Mouse (Mus musculus) midbrain, embryonic 10.5 days (tissue): ENCODE results near the gene Fat2. TPM values are rescaled to one million over a fixed set of nuclear protein-coding genes. Genes with fewer than 3 reads are reported as not detected.

ENCODE experiments used
- DNase-seq: peaks from one replicate; pipeline ENCODE4 v3.0.0-alpha.2; 2017; ENCODE audit warnings: low spot score
- H3K27ac ChIP-seq: fragments of 300-500 bp; sonication (generic); replicated peaks from 2 replicates; pipeline ENCODE4 v1.5.1; 2016; ENCODE audit warnings: mild to moderate bottlenecking
- H3K27me3 ChIP-seq: fragments of 300-500 bp; sonication (generic); 2 replicates; pipeline ENCODE4 v1.6.1; 2016; ENCODE audit warnings: low read depth, mild to moderate bottlenecking; ENCODE audit not compliant: poor library complexity, severe bottlenecking
- H3K36me3 ChIP-seq: fragments of 300-500 bp; sonication (generic); 2 replicates; pipeline ENCODE4 v1.6.1; 2016; ENCODE audit warnings: mild to moderate bottlenecking, moderate library complexity
- H3K4me1 ChIP-seq: fragments of 300-500 bp; sonication (generic); 2 replicates; pipeline ENCODE4 v1.6.1; 2016
- H3K4me3 ChIP-seq: fragments of 300-500 bp; sonication (generic); 2 replicates; pipeline ENCODE4 v1.5.1; 2016; ENCODE audit warnings: mild to moderate bottlenecking, moderate library complexity
- H3K9me3 ChIP-seq: fragments of 300-500 bp; sonication (generic); replicated peaks from 2 replicates; pipeline ENCODE4 v1.6.1; 2016; ENCODE audit warnings: mild to moderate bottlenecking
- WGBS: fragments of 180-500 bp; shearing (Covaris S2); methylation state at CpG from one replicate; pipeline ENCODE4 v1.1.7; 2016; 5-methylcytosine and 5-hydroxymethylcytosine counted together
- polyA plus RNA-seq: library from polyadenylated mRNA; unstranded; fragments of >200 nt; fragmentation: Nextera tagmentation; extraction: Ambion mirVana; gene quantifications from 2 replicates; pipeline ENCODE4 v1.2.1, GENCODE M21; 2016

Fat2 gene
- polyA plus RNA-seq, 1 experiment from 2014 or later: 0.04 TPM

DNA sequence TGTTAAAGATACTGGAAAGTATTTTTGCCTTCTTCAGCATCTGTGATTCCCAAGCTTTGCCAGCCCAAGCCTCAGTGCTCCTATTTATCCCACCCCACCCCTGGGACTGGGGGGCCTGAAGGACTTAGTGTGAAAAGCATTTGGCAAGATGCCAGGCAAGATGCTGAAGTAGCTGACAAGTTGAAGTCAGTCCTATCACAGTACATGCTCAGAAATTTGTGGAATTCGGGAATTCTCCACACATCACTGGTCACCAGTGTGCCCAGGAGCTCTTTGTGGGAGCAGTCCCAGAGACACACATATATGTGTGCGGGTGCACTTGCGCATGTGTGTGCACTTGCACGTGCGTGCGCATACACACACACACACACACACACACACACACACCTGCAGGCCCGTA, 10.2 kb downstream of the Fat2 start:
- Histone ChIP-seq H3K27ac (no peak overlapping the region), H3K27me3 (no peaks in the 10 kb centered on the region), H3K9me3 (no peaks in the 10 kb centered on the region), H3K4me1 (no peaks in the 10 kb centered on the region), H3K4me3 (no peak overlapping the region), H3K36me3 (no peaks in the 10 kb centered on the region)
- WGBS: 87% methylated on average over 7 of the region's 7 CpGs
- no peak for DNase-seq

DNA sequence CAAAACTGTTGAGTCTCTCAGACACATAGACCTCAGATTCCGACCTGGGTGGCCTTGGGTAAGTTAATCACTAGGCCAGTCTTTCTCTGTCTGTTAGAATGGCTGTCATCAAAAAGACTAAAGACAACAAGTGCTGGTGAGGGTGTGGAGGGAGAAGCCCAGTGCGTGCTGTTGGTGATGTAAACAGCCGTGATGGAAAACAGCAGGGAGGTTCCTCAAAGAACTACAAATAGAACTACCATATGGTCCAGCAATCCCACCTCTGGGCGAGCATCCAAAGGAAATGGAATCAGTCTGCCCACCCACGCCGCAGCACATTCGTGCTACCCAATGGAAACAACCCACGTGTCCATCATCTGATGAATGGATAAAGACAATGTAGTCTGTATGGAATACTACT, 12.5 kb downstream of the Fat2 start:
- H3K36me3 ChIP-seq: no peaks in the 10 kb centered on the region
- whole genome bisulfite sequencing: 82% methylated on average over 8 of the region's 8 CpGs
- DNase-seq: no peak
- no peak overlapping the region for H3K27ac ChIP-seq
- no peaks in the 10 kb centered on the region for H3K4me1 ChIP-seq
- H3K4me3 ChIP-seq: no peak overlapping the region
- H3K9me3 ChIP-seq: no peaks in the 10 kb centered on the region
- H3K27me3 ChIP-seq: no peaks in the 10 kb centered on the region

DNA sequence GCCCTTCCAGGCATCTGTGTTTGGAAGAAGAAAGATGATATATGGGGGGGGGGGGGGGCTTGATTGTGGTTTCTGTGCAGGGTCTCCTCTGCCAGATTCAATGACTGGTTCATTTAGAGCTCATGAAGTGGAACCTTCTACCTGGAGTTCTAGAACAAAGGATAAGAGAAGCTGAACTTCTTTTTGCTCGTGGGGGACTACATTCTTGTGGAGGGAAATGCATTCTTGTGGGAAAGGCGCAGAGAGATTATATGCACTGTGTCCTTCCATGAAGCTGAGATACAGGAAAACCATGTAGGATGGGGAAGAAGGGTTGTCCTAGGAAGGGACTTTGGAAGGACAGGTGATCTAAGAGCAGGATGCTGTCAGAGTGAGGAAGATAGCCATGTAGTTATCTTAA, 15.4 kb downstream of the Fat2 start:
- no peaks in the 10 kb centered on the region for H3K27me3 ChIP-seq
- no peaks in the 10 kb centered on the region for H3K4me1 ChIP-seq
- no peaks in the 10 kb centered on the region for H3K36me3 ChIP-seq
- no peak for DNase-seq
- no peak overlapping the region for H3K4me3 ChIP-seq
- WGBS: 74% methylated on average over 2 of the region's 2 CpGs
- H3K9me3 ChIP-seq: no peaks in the 10 kb centered on the region
- no peak overlapping the region for H3K27ac ChIP-seq

DNA sequence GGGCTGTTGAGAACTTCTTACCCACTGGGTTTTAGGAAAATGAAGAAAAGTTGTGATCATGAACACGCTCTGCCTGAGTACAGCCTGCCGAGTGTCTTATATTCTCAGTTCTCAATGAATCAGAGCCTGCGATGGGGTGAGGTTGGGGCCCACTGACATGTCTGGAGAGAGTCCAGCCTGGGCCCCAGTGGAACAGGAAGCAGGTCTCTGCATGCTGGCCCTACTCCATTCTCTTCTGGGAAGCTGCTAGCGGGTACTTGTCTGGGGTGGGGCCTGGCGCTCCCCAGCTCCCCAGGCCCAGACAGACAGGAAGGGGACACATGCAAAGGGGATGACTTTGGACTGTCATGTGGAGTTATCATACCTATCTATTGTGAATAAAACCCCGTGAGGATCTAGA, 20.4 kb downstream of the Fat2 start:
- no peak for DNase-seq
- 0 out of 2 replicates have a peak, but pooled peaks cover 6% of the 10 kb centered on the region for H3K4me1 ChIP-seq
- H3K27me3 ChIP-seq: peaks cover 19% of the 10 kb centered on the region
- H3K36me3 ChIP-seq: no peaks in the 10 kb centered on the region
- 91% methylated on average over 6 of the region's 6 CpGs for WGBS
- H3K9me3 ChIP-seq: no peaks in the 10 kb centered on the region
- no peak overlapping the region for H3K27ac ChIP-seq
- no peak overlapping the region for H3K4me3 ChIP-seq

DNA sequence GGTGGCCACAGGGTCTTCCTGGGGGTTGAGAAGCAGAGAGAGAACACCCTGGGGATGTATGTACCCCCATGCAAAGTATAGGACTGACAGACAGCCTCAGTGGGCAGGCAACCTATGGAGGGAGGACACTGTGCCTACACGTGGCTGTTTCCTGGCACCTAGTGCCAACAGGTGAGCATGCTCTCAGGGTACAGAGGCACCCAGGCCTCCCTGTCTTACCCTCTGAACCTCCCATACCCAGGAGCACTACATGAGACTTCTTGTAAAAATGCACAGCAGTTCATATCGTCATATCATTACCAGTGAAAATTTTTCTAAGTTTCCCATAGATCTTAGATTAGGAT, 21.7 kb downstream of the Fat2 start:
- Histone ChIP-seq H3K36me3 (no peaks in the 10 kb centered on the region), H3K4me1 (0 out of 2 replicates have a peak, but pooled peaks cover 6% of the 10 kb centered on the region)
- 62% methylated on average over 2 of the region's 2 CpGs for WGBS

DNA sequence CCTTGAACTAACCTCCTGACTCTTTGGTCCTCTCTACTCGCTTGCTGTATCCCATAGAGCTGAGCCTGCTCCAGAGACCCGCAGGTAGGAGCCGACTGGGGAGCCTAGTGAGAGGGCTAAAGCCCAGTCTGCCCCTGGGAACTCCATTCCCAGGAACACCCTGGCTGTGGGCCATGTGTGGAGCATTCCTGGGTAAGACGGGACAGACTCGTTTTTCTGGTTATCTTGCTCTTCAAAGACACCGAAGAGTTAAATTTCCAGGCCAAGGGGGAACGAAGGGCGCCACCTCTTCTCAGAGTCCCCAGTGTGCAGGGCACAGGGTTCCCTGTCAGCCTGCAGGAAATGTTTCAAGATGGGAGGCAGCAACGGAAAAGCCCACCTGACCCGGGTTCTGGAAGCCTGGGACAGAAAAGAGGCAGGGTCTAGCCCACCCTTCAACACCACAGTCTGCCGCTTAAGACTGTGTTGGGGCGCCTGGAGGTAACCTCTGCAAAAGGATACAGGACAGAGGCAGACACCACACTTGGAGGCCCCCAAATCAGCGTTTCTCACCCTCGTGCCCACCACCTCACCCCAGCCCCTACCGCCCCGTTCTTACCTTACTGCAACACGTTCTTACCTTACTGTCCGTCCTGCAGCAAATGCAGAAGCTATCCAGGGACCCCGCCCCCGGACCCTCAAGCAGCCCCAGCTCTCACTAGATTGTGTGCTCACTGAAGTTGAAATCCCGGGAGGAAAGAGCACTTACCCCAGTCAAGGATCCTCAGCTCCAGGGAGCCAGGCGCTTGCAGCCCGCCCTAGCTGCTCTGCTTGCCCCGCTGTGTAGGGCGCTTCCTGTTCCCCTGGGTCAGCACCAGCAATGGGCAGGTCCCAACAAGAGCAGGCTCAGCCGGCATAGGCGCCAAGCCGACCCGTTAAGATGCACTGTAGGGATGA, 22.3 kb downstream of the Fat2 start:
- no peak overlapping the region for H3K27ac ChIP-seq
- 27% methylated on average over 29 of the region's 29 CpGs for WGBS
- H3K4me3 ChIP-seq: no peak overlapping the region
- no peaks in the 10 kb centered on the region for H3K36me3 ChIP-seq
- no peak for DNase-seq
- H3K27me3 ChIP-seq: peaks cover 19% of the 10 kb centered on the region
- no peaks in the 10 kb centered on the region for H3K9me3 ChIP-seq
- H3K4me1 ChIP-seq: 0 out of 2 replicates have a peak, but pooled peaks cover 6% of the 10 kb centered on the region

More for the DNA sequence above, 21.7 kb downstream of the Fat2 start:
- no peaks in the 10 kb centered on the region for H3K9me3 ChIP-seq
- H3K27me3 ChIP-seq: peaks cover 19% of the 10 kb centered on the region
- H3K4me3 ChIP-seq: no peak overlapping the region
- no peak for DNase-seq
- H3K27ac ChIP-seq: no peak overlapping the region

DNA sequence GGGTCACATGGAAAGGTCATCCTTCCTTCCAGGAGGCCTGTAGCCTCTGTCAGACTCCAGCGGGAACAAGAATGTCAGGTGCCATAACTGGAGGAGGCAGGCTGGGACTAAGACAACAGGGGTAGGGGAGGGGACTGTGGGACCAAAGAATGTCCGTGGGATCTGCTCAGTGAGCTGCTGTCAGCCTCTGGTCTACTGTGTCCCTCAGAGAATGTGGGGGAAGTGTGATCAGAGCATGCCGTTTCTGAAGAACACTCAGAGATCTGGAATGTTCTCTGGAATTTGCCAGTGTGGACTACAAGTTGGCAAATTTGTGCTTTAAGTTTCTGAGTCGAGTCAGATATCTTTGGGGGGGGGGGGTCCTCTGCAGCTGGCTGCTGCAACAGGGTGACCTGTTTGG, 34.0 kb downstream of the Fat2 start:
- Histone ChIP-seq H3K27me3 (no peaks in the 10 kb centered on the region), H3K27ac (no peak overlapping the region), H3K9me3 (no peaks in the 10 kb centered on the region), H3K36me3 (no peaks in the 10 kb centered on the region), H3K4me3 (no peak overlapping the region), H3K4me1 (no peaks in the 10 kb centered on the region)
- WGBS: 79% methylated on average over 4 of the region's 4 CpGs
- DNase-seq: no peak

DNA sequence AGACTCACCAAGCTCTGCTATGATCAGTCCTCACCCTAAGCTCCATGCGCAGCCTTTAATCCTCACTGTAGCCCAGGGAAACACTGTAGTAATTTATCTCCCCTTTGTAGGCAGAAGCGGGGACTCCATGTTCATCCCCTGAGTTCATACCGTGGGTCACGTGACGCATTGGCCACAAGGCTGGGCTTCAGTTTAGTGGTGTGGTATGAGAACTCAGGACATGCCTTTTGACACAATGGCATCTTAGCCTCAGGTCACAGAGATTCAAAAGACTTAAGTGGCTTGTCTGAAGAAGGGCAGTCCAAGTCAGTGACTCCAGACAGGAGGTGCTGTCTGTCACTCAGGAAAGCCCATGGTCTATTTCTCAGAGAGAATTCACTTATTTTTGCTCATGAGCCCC, 43.2 kb downstream of the Fat2 start:
- Histone ChIP-seq H3K4me3 (no peak overlapping the region), H3K9me3 (no peaks in the 10 kb centered on the region), H3K4me1 (no peaks in the 10 kb centered on the region), H3K27me3 (no peaks in the 10 kb centered on the region), H3K27ac (no peak overlapping the region), H3K36me3 (no peaks in the 10 kb centered on the region)
- no peak for DNase-seq
- 84% methylated on average over 5 of the region's 5 CpGs for WGBS

DNA sequence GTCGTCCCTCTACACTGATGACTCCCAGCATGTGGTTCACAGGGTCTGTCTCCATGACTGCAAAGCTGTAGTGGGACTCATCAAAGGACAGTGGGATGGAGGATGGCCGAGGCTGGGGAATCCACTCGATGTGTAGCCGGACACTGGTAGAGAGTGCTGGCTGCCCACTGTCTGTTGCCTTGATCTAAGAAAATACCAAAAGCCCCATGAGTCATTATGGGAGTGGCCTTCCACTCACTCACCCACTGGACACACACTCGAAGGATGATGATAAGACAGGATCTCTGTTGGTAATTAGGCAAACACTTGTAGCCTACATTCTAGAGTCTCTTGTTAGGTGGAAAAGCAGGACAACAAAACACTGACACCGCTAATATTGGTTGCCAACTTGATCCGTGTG, 44.5 kb downstream of the Fat2 start:
- 89% methylated on average over 7 of the region's 7 CpGs for WGBS
- Histone ChIP-seq H3K9me3 (no peaks in the 10 kb centered on the region), H3K27me3 (no peaks in the 10 kb centered on the region), H3K4me1 (no peaks in the 10 kb centered on the region), H3K36me3 (no peaks in the 10 kb centered on the region), H3K4me3 (no peak overlapping the region), H3K27ac (no peak overlapping the region)
- no peak for DNase-seq

DNA sequence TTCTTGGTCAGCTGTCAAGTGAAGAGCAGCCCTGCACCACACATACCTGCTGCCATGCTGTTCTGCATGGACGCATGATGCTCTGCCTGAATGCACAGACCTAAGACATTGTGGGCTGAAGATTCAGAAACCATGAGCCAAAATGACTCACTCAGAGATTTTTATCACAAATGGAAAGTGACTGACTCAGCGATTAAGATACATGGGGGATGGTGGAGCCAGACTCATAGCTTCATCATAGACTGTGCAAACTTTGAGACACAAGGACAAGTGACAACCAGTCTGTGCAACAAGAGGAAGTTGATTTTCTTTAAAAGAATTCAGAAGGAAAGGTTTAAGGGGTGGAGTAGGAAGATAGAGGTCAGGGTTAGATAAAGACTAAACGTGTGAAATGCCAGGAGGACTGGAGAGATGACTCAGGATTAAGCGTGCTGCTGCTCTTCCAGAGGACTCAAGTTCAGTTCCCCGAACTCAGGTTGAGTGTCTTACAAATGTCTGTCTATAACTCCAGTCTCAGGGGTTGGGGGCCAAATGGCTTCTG, 46.4 kb downstream of the Fat2 start:
- Histone ChIP-seq H3K36me3 (no peaks in the 10 kb centered on the region), H3K27ac (no peak overlapping the region), H3K9me3 (no peaks in the 10 kb centered on the region), H3K27me3 (no peaks in the 10 kb centered on the region), H3K4me3 (no peak overlapping the region), H3K4me1 (no peaks in the 10 kb centered on the region)
- WGBS: 86% methylated on average over 5 of the region's 5 CpGs
- no peak for DNase-seq

DNA sequence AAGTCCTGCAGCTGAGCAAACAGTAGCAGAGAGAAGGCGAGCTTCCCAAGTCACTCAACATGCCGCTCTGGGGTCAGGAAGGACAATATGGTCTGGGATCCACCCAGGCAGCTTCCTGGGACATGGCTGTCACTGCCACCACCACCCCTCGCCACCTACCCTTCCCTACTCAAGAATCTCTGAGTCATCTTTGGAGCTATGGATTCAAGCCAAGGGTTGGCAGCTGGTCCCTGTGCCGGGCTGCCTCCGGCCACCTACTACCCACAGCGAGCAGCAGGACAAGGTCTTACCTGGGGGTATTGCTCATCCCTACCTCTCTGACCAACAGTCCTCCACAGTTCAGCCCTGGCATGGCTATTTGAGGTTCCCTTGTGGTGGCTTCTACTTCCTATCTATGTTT, 61.6 kb downstream of the Fat2 start:
- WGBS: 82% methylated on average over 6 of the region's 6 CpGs
- H3K4me3 ChIP-seq: no peak overlapping the region

DNA sequence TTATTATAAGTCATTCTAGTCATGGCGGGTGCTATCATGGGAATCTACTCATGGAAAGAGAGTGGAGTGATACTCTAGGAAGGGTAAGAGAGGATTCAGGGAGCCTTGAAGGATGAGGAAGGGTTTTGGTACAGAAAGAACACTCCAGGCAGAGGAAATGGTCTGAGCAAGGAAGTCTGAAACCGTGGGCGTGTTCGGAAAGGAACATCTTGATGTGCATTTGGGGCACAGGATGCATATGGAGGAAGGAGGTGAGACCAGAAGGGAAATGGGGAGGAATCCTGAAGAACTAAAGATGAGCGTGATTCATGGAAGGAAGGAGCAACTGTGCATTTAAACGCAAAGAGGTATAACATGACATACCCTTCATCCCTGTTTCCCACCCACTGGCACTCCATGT, 67.8 kb downstream of the Fat2 start:
- no peak overlapping the region for H3K27ac ChIP-seq
- H3K4me1 ChIP-seq: no peaks in the 10 kb centered on the region
- H3K9me3 ChIP-seq: no peaks in the 10 kb centered on the region
- no peak for DNase-seq
- 87% methylated on average over 6 of the region's 6 CpGs for WGBS
- H3K4me3 ChIP-seq: no peak overlapping the region
- H3K36me3 ChIP-seq: no peaks in the 10 kb centered on the region
- H3K27me3 ChIP-seq: no peaks in the 10 kb centered on the region

More for the DNA sequence above, 61.6 kb downstream of the Fat2 start:
- Histone ChIP-seq H3K27ac (no peak overlapping the region), H3K27me3 (no peaks in the 10 kb centered on the region), H3K36me3 (no peaks in the 10 kb centered on the region), H3K4me1 (no peaks in the 10 kb centered on the region), H3K9me3 (no peaks in the 10 kb centered on the region)
- DNase-seq: no peak

DNA sequence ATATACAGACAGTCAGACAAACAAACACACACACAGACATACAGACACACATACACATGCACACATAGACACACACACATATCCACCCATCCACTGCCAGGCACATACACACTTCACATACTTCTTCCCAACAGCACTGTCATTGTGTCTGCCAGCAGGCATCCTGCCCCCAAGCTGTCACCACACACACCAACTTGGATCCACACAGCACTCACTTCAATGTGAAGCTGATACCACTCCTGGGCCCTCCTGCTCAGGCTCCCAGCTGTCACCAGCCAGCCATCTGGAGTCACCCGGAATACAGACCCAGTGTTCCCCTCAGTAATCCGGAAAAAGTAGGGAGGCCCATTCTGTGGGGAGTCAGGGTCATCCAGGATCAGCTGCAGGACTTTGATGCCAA, 70.7 kb downstream of the Fat2 start:
- WGBS: 52% methylated on average over 2 of the region's 2 CpGs
- Histone ChIP-seq H3K4me3 (no peak overlapping the region), H3K27me3 (no peaks in the 10 kb centered on the region), H3K36me3 (no peaks in the 10 kb centered on the region), H3K4me1 (no peaks in the 10 kb centered on the region), H3K9me3 (no peaks in the 10 kb centered on the region), H3K27ac (no peak overlapping the region)
- DNase-seq: no peak
